Mouse (Mus musculus) midbrain, embryonic 13.5 days (tissue): ENCODE results near the gene Pcbp2. TPM values are rescaled to one million over a fixed set of nuclear protein-coding genes. Genes with fewer than 3 reads are reported as not detected.
A peak's percentile ranks its signal among the peaks of the same experiment; 100 is the strongest.

Experiments
- ATAC-seq: fragments of 200-750 bp; cut with Nextera tagmentation; 2 replicates; pipeline ENCODE4 v1.8.0; 2017; ENCODE audit warnings: mild to moderate bottlenecking, moderate TSS enrichment, moderate library complexity
- H3K27ac ChIP-seq: fragments of 300-500 bp; sonication (generic); 2 replicates; pipeline ENCODE4 v1.5.1; 2015; ENCODE audit warnings: inconsistent platforms, mild to moderate bottlenecking, moderate library complexity
- H3K27me3 ChIP-seq: fragments of 300-500 bp; sonication (generic); 2 replicates; pipeline ENCODE4 v1.6.1; 2015; ENCODE audit warnings: mild to moderate bottlenecking, inconsistent platforms
- H3K36me3 ChIP-seq: fragments of 300-500 bp; sonication (generic); 2 replicates; pipeline ENCODE4 v1.6.1; 2015; ENCODE audit warnings: mild to moderate bottlenecking, inconsistent platforms
- H3K4me1 ChIP-seq: fragments of 300-500 bp; sonication (generic); replicated peaks from 2 replicates; pipeline ENCODE4 v1.6.1; 2015; ENCODE audit warnings: inconsistent platforms
- H3K4me2 ChIP-seq: fragments of 300-500 bp; sonication (generic); replicated peaks from 2 replicates; pipeline ENCODE4 v1.6.1; 2015; ENCODE audit warnings: moderate library complexity, mild to moderate bottlenecking, inconsistent platforms
- H3K4me3 ChIP-seq: fragments of 300-500 bp; sonication (generic); replicated peaks from 2 replicates; pipeline ENCODE4 v1.5.1; 2015; ENCODE audit warnings: mild to moderate bottlenecking, inconsistent platforms
- H3K9ac ChIP-seq: fragments of 300-500 bp; sonication (generic); replicated peaks from 2 replicates; pipeline ENCODE4 v1.6.1; 2015; ENCODE audit warnings: mild to moderate bottlenecking, inconsistent platforms
- H3K9me3 ChIP-seq: fragments of 300-500 bp; sonication (generic); 2 replicates; pipeline ENCODE4 v1.6.1; 2016; ENCODE audit warnings: mild to moderate bottlenecking, inconsistent platforms
- WGBS: fragments of 180-500 bp; shearing (Covaris S2); methylation state at CpG from one replicate; pipeline ENCODE4 v1.1.7; 2015; 5-methylcytosine and 5-hydroxymethylcytosine counted together
- polyA plus RNA-seq: library from polyadenylated mRNA; unstranded; fragments of >200 nt; fragmentation: Nextera tagmentation; extraction: Ambion mirVana; gene quantifications from 2 replicates; pipeline ENCODE4 v1.2.1, GENCODE M21; 2015

The Pcbp2 gene
- polyA plus RNA-seq, 1 experiment from 2014 or later: 164 TPM

DNA sequence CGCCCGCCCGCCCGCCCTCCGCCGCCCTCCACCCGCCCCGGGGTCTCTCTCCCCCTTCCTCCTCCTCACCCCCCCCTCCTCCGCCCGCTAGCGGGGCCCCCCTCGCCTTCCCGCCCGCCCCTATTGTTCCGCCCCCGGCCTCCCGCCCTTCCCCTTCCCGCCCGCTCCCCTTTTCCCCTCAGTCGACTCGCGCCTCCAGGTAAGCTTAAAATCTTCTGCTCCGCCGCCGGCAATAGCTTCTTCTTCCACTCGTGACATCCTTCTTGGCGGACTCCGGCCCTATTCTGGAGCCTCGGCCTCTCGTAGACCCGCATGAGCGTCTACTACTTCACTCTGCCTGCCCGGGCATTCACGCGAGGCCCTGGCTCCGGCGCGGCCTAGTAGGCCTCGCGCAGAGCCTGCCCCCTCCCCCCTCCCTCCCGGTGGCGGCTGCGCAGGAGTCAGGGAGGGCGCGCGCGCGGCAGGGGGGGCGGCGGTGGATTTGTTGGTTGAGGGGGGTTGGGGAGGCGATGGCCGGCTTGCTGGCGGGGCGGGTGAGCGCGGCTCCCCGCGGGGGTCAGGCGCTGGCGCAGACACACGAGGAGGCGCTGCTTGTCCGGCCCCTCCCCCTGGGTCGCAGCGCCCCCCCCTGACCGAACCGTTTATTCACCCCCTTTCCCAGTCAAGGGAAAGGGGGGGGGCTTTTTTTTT lies 411 bp downstream of the Pcbp2 start:
- ATAC-seq: peak; percentile 71

DNA sequence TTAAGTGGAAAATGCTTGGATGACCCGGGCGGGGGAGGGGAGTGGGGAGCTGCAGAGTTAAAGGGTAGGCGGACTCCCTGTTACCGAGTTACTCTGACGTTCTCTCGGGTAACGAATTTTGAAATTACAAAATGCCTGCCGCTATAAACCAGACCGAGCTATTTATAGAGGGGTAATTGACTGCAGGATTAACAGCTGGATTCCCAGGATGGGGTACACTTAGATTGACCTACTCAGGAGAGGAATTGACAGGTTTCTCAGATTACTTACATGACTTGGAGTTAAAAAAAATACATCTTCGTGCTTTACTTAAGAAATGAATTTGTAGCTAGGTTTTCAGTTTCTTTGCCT lies 931 bp downstream of the Pcbp2 start:
- Histone ChIP-seq H3K9me3 (no peaks in the 10 kb centered on the region), H3K36me3 (peaks cover 27% of the 10 kb centered on the region), H3K27ac (peak overlapping the region; percentile 97), H3K9ac (peak overlapping the region; percentile 92), H3K27me3 (no peaks in the 10 kb centered on the region), H3K4me1 (peaks cover 21% of the 10 kb centered on the region), H3K4me3 (peak overlapping the region; percentile 85), H3K4me2 (peak overlapping the region; percentile 71)
- ATAC-seq: no peak
- WGBS: under 1% methylated on average over 10 of the region's 10 CpGs

More for the DNA sequence above, 411 bp downstream of the Pcbp2 start:
- H3K4me3 ChIP-seq: peak overlapping the region; percentile 85
- H3K27ac ChIP-seq: peak overlapping the region; percentile 97
- peak overlapping the region; percentile 71 for H3K4me2 ChIP-seq
- H3K27me3 ChIP-seq: no peaks in the 10 kb centered on the region
- WGBS: under 1% methylated on average over 36 of the region's 67 CpGs
- H3K36me3 ChIP-seq: peaks cover 22% of the 10 kb centered on the region
- H3K4me1 ChIP-seq: peaks cover 21% of the 10 kb centered on the region
- H3K9ac ChIP-seq: peak overlapping the region; percentile 92
- no peaks in the 10 kb centered on the region for H3K9me3 ChIP-seq

DNA sequence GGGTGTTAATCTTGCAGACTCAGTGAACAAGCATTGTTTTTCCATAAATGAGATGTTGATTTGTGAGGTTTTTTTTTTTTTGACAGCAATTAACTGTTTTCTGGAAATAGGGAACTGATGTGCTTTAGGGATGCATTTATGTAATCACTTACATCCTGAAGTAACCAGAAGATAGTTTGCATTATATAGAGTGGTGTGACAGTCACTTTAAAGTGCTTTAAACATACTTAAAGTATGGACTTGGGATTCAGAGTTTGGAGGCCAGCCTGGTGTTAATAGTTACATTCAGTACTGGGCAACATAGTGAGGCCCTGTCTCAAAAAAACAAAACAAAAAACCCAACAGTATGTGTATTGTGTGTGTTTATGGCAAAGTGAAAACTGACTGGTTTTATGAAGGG lies 1.4 kb downstream of the Pcbp2 start:
- peaks cover 21% of the 10 kb centered on the region for H3K4me1 ChIP-seq
- peak overlapping the region; percentile 85 for H3K4me3 ChIP-seq
- H3K9me3 ChIP-seq: no peaks in the 10 kb centered on the region
- peaks cover 30% of the 10 kb centered on the region for H3K36me3 ChIP-seq
- H3K9ac ChIP-seq: peak overlapping the region; percentile 92
- H3K27ac ChIP-seq: no peak overlapping the region
- H3K27me3 ChIP-seq: no peaks in the 10 kb centered on the region
- peak overlapping the region; percentile 71 for H3K4me2 ChIP-seq
- no peak for ATAC-seq

DNA sequence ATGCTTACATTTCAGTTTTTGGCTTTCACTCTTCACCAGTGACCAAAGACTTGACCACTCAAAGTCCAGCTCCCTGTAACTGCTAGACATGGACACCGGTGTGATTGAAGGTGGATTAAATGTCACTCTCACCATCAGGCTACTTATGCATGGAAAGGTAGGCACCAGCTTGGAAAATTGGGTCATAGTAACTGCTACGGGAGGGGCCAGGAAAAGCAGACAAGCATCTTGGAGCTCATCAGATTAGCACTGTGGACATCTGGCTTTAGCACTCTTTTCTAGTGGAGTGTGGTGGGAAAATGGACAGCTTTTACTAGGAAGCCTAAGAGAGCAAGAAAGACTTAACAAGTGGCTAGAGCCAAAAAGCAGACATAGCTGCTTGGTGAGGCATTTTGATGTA lies 2.9 kb downstream of the Pcbp2 start:
- Histone ChIP-seq H3K27ac (no peak overlapping the region), H3K4me1 (peaks cover 21% of the 10 kb centered on the region), H3K4me3 (no peak overlapping the region), H3K36me3 (peaks cover 44% of the 10 kb centered on the region), H3K4me2 (peak overlapping the region; percentile 17; the same call in 1 of the 2 replicates), H3K27me3 (no peaks in the 10 kb centered on the region), H3K9me3 (no peaks in the 10 kb centered on the region), H3K9ac (no peak overlapping the region)
- no peak for ATAC-seq
- 58% methylated on average over 2 of the region's 2 CpGs for WGBS

DNA sequence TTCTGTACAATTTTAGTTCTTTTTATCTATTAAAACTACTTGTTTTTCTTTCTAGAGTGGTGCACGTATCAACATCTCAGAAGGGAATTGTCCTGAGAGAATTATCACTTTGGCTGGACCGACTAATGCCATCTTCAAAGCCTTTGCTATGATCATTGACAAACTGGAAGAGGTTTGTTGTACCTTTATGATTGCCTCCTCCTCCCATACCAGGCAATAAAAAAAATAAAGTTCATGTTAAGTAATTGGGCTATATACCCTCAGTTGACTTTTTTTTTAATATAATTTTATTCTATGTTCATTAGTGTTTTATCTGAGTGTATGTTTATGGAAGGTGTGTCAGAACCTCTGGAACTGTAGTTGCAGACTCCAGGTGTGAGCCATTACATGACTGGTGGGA lies 4.2 kb downstream of the Pcbp2 start:
- H3K36me3 ChIP-seq: peaks cover 53% of the 10 kb centered on the region
- ATAC-seq: no peak
- H3K27ac ChIP-seq: no peak overlapping the region
- no peak overlapping the region for H3K9ac ChIP-seq
- H3K4me3 ChIP-seq: no peak overlapping the region
- WGBS: 91% methylated on average over 2 of the region's 2 CpGs
- no peaks in the 10 kb centered on the region for H3K27me3 ChIP-seq
- peaks cover 21% of the 10 kb centered on the region for H3K4me1 ChIP-seq
- no peak overlapping the region for H3K4me2 ChIP-seq
- H3K9me3 ChIP-seq: no peaks in the 10 kb centered on the region

DNA sequence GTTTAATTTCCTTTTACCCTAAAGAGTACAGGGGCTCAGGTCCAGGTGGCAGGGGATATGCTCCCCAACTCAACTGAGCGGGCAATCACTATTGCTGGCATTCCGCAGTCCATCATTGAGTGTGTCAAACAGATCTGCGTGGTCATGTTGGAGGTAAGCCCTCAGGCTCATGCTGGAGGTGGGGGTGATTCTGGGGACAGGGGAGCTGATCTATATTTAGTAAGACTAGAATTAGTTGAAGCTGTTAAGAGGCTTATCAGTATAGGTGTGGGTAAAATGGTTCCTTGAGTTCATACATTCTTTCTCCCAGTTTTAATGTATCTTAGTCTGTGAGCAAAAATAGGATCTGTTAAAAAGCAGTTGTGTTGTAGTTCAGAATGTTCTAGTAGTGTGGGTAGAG lies 12.8 kb downstream of the Pcbp2 start:
- no peak overlapping the region for H3K27ac ChIP-seq
- H3K4me3 ChIP-seq: no peak overlapping the region
- no peaks in the 10 kb centered on the region for H3K9me3 ChIP-seq
- peaks cover 79% of the 10 kb centered on the region for H3K36me3 ChIP-seq
- H3K4me1 ChIP-seq: no peaks in the 10 kb centered on the region
- no peaks in the 10 kb centered on the region for H3K27me3 ChIP-seq
- no peak overlapping the region for H3K4me2 ChIP-seq
- ATAC-seq: no peak
- WGBS: 87% methylated on average over 3 of the region's 3 CpGs
- H3K9ac ChIP-seq: no peak overlapping the region

DNA sequence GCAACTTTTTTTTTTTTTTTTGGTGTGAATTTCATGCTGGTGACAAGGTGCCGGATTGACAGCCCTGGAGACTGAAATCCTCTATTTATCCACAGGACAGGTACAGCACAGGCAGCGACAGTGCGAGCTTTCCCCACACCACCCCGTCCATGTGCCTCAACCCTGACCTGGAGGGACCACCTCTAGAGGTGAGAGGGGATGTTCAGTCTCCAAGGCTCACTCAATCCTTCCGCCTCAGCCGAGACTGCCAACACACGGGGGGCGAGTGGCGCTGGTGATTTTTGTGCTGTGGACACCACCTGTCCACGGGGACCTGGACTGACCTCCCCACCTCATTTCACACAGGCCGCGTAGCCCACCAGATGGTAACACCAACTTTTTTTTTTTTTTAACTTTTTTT lies 15.5 kb downstream of the Pcbp2 start:
- Histone ChIP-seq H3K9me3 (no peaks in the 10 kb centered on the region), H3K36me3 (peaks cover 81% of the 10 kb centered on the region), H3K4me2 (no peak overlapping the region), H3K27me3 (no peaks in the 10 kb centered on the region), H3K4me3 (no peak overlapping the region), H3K9ac (no peak overlapping the region), H3K27ac (no peak overlapping the region), H3K4me1 (no peaks in the 10 kb centered on the region)
- no peak for ATAC-seq
- WGBS: 94% methylated on average over 12 of the region's 12 CpGs

DNA sequence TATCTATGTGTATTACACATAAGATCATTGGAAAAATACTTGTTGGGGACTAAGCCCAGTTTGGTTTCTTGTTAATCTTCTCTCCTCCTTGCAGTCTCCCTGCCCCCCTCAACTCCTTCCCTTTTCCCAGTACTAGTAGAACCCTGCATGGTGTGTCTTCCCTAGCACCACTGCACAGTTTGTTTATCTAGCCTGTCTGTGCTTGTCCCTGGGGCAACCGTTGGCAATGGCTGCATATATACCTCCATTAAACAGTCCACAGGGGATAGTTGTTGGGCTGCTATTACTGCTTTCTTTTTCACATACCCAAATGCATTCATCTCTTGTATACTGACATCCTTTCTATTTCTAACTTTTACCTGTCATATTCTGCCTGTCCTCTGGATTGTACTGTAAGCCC lies 17.3 kb downstream of the Pcbp2 start:
- Histone ChIP-seq H3K9me3 (no peaks in the 10 kb centered on the region), H3K4me1 (no peaks in the 10 kb centered on the region), H3K4me2 (no peak overlapping the region), H3K36me3 (peaks cover 76% of the 10 kb centered on the region), H3K9ac (no peak overlapping the region), H3K27ac (no peak overlapping the region), H3K4me3 (no peak overlapping the region), H3K27me3 (no peaks in the 10 kb centered on the region)
- ATAC-seq: no peak
- 94% methylated on average over 1 of the region's 1 CpGs for WGBS

DNA sequence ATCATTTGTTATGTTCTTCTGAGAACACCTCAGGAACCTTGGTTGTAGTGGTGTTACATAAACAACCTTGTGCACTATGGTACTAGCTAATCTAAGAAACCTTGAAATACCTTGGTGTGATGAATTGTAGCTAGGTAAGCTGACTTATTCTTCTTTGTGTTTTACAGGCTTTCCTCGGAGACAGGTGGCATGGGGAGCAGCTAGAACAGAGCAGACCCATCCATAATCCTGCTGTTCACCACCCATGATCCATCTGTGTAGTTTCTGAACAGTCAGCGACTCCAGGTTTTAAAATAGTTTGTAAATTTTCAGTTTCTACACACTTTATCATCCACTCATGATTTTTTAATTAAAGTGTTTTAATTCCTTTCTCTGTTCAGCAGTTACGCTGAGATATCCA lies 28.0 kb downstream of the Pcbp2 start:
- no peak overlapping the region for H3K9ac ChIP-seq
- 90% methylated on average over 3 of the region's 3 CpGs for WGBS
- H3K4me1 ChIP-seq: no peaks in the 10 kb centered on the region
- no peak for ATAC-seq
- H3K27me3 ChIP-seq: no peaks in the 10 kb centered on the region
- H3K4me2 ChIP-seq: no peak overlapping the region
- H3K4me3 ChIP-seq: no peak overlapping the region
- H3K9me3 ChIP-seq: no peaks in the 10 kb centered on the region
- no peak overlapping the region for H3K27ac ChIP-seq
- peaks cover 93% of the 10 kb centered on the region for H3K36me3 ChIP-seq

DNA sequence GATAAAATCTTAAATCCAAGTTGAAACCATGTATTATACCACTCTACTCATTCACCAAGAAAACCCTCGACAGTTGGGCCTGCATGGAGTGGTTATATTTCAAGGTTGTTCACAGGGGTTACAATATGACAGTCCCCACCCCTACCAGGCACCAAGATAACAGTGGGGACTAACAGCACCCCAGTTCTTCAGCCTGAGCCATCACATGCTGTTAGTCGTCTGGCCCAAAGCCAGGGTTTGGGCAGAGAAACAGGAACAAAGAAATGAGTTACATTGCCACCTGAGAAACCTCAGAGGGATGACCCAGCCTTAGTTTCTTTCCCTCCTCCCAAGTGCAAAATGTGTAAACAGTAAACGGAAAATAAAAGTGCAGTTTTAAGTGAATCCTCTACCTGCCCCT lies 29.0 kb downstream of the Pcbp2 start:
- Histone ChIP-seq H3K9ac (no peak overlapping the region), H3K36me3 (peaks cover 93% of the 10 kb centered on the region), H3K4me1 (no peaks in the 10 kb centered on the region), H3K27me3 (no peaks in the 10 kb centered on the region), H3K9me3 (no peaks in the 10 kb centered on the region), H3K27ac (no peak overlapping the region), H3K4me3 (no peak overlapping the region), H3K4me2 (no peak overlapping the region)
- 83% methylated on average over 3 of the region's 3 CpGs for WGBS
- ATAC-seq: no peak

DNA sequence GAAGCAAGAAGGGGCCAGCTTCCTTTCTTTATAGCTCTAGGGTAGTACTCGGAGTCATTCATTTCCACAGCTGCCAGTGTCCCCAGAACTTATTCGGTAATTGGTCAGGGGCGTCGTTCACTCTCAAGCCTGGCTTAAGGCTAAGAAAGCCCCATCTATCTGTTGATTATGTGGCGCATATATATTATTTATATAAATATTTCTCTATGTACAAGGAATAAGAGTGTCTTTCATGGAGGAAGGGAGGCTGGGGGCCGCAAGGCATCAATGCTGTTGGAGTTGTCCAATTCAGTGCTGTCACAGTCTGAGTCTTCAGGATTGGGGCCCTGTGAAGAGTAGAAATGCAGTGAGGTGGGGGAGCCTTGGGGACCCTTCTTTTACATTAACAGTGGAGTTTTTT lies 29.5 kb downstream of the Pcbp2 start:
- Histone ChIP-seq H3K36me3 (peaks cover 94% of the 10 kb centered on the region), H3K27me3 (no peaks in the 10 kb centered on the region), H3K27ac (no peak overlapping the region)

DNA sequence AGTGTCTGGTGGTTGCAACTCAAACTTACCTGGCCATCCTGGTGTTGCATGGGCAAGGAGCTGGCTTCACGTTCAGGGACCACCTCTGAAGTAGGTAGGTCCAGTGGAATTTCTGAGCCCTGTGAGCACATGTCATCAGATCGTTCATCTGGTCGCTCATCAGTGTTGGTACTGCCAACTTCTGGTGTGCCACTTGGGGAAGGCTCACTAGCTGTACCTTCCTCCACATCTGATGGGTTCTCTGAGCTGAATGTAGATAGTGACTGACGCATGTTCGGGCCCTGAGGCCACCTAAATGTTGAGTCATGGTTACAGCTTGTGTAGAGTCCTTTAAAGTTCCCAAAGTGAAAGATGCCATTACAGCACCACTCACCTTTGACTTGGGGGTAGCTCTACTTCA lies 30.1 kb downstream of the Pcbp2 start:
- Histone ChIP-seq H3K27me3 (no peaks in the 10 kb centered on the region), H3K9ac (no peak overlapping the region), H3K4me1 (no peaks in the 10 kb centered on the region), H3K36me3 (peaks cover 94% of the 10 kb centered on the region), H3K4me3 (no peak overlapping the region), H3K27ac (no peak overlapping the region), H3K9me3 (no peaks in the 10 kb centered on the region), H3K4me2 (no peak overlapping the region)
- WGBS: 96% methylated on average over 5 of the region's 5 CpGs
- no peak for ATAC-seq

More for the DNA sequence above, 29.5 kb downstream of the Pcbp2 start:
- WGBS: 93% methylated on average over 6 of the region's 6 CpGs
- H3K4me3 ChIP-seq: no peak overlapping the region
- H3K9ac ChIP-seq: no peak overlapping the region
- no peaks in the 10 kb centered on the region for H3K9me3 ChIP-seq
- H3K4me2 ChIP-seq: no peak overlapping the region
- ATAC-seq: no peak
- no peaks in the 10 kb centered on the region for H3K4me1 ChIP-seq
